Mouse (Mus musculus): Measurements from ENCODE around the gene Utp4. TPM values are rescaled to one million over a fixed set of nuclear protein-coding genes. Genes with fewer than 3 reads are reported as not detected.

Gene Utp4
- 0.25 and 0.27 TPM in 2 replicates for polyA plus RNA-seq (2012)

DNA sequence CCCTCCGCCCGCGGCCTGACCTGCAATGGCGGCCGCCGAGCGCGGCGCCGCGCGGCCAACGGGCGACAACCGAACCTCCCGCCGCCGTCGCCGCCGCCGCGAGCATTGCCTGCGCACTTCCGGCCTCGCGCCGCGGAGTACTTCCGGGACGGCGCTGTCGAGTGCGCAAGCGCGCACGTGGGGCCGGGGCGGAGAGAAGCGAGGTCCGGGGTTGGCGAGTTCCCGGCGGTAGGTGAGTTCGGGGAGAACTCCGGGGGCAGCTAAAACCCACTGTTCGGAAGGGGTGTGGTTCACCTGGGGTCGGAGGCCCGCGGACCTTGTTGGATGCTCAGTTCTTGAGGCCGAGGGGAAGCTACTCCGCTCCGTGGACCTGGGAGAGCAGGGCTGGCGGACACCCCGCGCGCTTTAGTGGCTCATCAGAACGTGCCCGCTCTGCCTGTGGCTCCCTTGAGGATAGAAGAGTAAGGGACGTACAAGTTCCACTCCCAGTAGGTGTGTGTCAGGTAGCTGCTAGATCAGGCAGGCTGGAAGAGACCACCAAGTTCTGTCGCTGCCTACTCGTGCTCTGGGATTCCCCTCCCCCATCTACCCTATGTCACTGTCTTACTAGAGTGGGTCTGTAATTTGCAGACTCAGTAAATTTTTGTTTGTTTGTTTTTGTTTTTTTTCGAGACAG is at the start of gene Utp4:
Gene Utp4 (plus strand): TSS at position 156 of the 676 bp plus-strand sequence.
- no peaks in the 10 kb centered on the region for H3K27me3 ChIP-seq (ENCODE audit: control insufficient read depth)
- H3K9me3 ChIP-seq (ENCODE audit: control insufficient read depth, low read length), result no peaks in the 10 kb centered on the region
- peak within 1 kb of the TSS; percentile 96 for H3K4me3 ChIP-seq (replicated peaks)
- H3K4me1 ChIP-seq (ENCODE audit: control insufficient read depth), result peaks cover 32% of the 10 kb centered on the region
- H3K36me3 ChIP-seq (ENCODE audit: control insufficient read depth), result peaks cover 47% of the 10 kb centered on the region
- TF ChIP-seq TAL1 (IDR thresholded peaks at IDR 0.05; ENCODE audit: low read length) (no peak), GATA1 (IDR thresholded peaks at IDR 0.05; ENCODE audit: low read length) (no peak)

- no peaks in the 10 kb centered on the region for H3K4me1 ChIP-seq (ENCODE audit: control insufficient read depth)
- no peaks in the 10 kb centered on the region for H3K9me3 ChIP-seq (ENCODE audit: control insufficient read depth, low read length)
- no peaks in the 10 kb centered on the region for H3K27me3 ChIP-seq (ENCODE audit: control insufficient read depth)
- no peak overlapping the region for H3K4me3 ChIP-seq (replicated peaks)
- TF ChIP-seq GATA1 (IDR thresholded peaks at IDR 0.05; ENCODE audit: low read length) (no peak), TAL1 (IDR thresholded peaks at IDR 0.05; ENCODE audit: low read length) (no peak)
- H3K36me3 ChIP-seq (ENCODE audit: control insufficient read depth), result no peaks in the 10 kb centered on the region; the same call in 1 of the 2 replicates
Measured at GRCm38 (mm10) chr8:106850034-106850433, 43.4 kb upstream of the Utp4 start.

- no peak overlapping the region for H3K4me3 ChIP-seq (replicated peaks)
Measured at GRCm38 (mm10) chr8:106854534-106855241, 38.7 kb upstream of the Utp4 start.

DNA sequence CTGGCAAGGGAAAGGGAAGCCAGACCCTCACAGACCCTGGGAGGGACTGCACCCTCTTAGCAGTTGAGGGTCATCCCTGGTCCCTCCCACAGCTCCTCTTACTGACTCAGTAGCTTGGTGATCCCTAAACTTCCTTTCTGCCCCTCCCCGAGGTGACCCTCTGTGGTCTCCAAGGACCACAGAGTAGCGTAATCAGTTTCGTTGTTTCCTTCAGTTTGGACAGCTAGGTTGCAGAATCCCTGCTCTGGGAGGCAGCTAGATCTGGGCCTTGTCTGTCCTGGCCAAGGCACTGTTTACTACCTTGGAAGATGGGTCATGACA is 38.2 kb upstream of the Utp4 start:
- H3K27me3 ChIP-seq (ENCODE audit: control insufficient read depth), result no peaks in the 10 kb centered on the region
- H3K4me3 ChIP-seq (replicated peaks), result no peak overlapping the region
- no peaks in the 10 kb centered on the region; the same call in 1 of the 2 replicates for H3K36me3 ChIP-seq (ENCODE audit: control insufficient read depth)
- TF ChIP-seq TAL1 (IDR thresholded peaks at IDR 0.05; ENCODE audit: low read length) (no peak), GATA1 (IDR thresholded peaks at IDR 0.05; ENCODE audit: low read length) (no peak)
- H3K9me3 ChIP-seq (ENCODE audit: control insufficient read depth, low read length), result no peaks in the 10 kb centered on the region
- no peaks in the 10 kb centered on the region for H3K4me1 ChIP-seq (ENCODE audit: control insufficient read depth)

More at GRCm38 (mm10) chr8:106854534-106855241, 38.7 kb upstream of the Utp4 start:
- Histone ChIP-seq H3K4me1 (ENCODE audit: control insufficient read depth) (no peaks in the 10 kb centered on the region), H3K27me3 (ENCODE audit: control insufficient read depth) (no peaks in the 10 kb centered on the region), H3K9me3 (ENCODE audit: control insufficient read depth, low read length) (no peaks in the 10 kb centered on the region), H3K36me3 (ENCODE audit: control insufficient read depth) (no peaks in the 10 kb centered on the region; the same call in 1 of the 2 replicates)
- TF ChIP-seq GATA1 (IDR thresholded peaks at IDR 0.05; ENCODE audit: low read length) (no peak), TAL1 (IDR thresholded peaks at IDR 0.05; ENCODE audit: low read length) (no peak)

GRCm38 (mm10) chr8:106862845-106863244 is 30.6 kb upstream of the Utp4 start:
- H3K4me3 ChIP-seq (replicated peaks), result no peak overlapping the region
- H3K4me1 ChIP-seq (ENCODE audit: control insufficient read depth), result no peaks in the 10 kb centered on the region
- peaks cover 14% of the 10 kb centered on the region for H3K27me3 ChIP-seq (ENCODE audit: control insufficient read depth)
- H3K36me3 ChIP-seq (ENCODE audit: control insufficient read depth), result no peaks in the 10 kb centered on the region
- no peaks in the 10 kb centered on the region for H3K9me3 ChIP-seq (ENCODE audit: control insufficient read depth, low read length)
- TF ChIP-seq TAL1 (IDR thresholded peaks at IDR 0.05; ENCODE audit: low read length), result no peak
- no peak for TF ChIP-seq GATA1 (IDR thresholded peaks at IDR 0.05; ENCODE audit: low read length)

DNA sequence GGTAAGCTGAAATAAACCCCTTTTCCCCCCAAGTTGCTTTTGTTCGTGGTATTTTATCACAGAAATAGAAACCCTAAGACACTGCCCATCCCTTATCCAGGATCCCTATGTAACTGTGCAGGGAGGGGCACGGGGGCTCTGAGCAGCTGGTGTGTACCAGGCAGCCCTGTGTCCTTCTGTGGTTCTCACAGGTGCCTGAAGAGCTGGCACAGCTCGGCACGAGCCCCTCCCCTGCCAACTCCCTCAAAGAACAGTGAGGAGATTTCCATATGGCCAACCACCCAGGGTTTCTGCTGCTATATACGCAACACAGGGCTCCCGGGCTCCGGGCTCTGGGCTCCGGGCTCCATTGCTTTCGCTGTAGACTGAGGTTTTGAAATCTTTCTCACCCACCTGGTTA is 28.1 kb upstream of the Utp4 start:
- Histone ChIP-seq H3K4me3 (replicated peaks) (no peak overlapping the region), H3K9me3 (ENCODE audit: control insufficient read depth, low read length) (no peaks in the 10 kb centered on the region), H3K4me1 (ENCODE audit: control insufficient read depth) (no peaks in the 10 kb centered on the region), H3K36me3 (ENCODE audit: control insufficient read depth) (no peaks in the 10 kb centered on the region), H3K27me3 (ENCODE audit: control insufficient read depth) (peaks cover 39% of the 10 kb centered on the region)
- no peak for TF ChIP-seq TAL1 (IDR thresholded peaks at IDR 0.05; ENCODE audit: low read length)

- H3K4me3 ChIP-seq (replicated peaks), result peak within 1 kb of the TSS; percentile 14
- peaks cover 78% of the 10 kb centered on the region for H3K27me3 ChIP-seq (ENCODE audit: control insufficient read depth)
- H3K9me3 ChIP-seq (ENCODE audit: control insufficient read depth, low read length), result peaks cover 4% of the 10 kb centered on the region; the same call in 1 of the 2 replicates
Measured at GRCm38 (mm10) chr8:106870051-106870450, 23.4 kb upstream of the Utp4 start, which contains the start of gene Has3. Gene Has3 (plus strand): TSS chr8:106870242.

DNA sequence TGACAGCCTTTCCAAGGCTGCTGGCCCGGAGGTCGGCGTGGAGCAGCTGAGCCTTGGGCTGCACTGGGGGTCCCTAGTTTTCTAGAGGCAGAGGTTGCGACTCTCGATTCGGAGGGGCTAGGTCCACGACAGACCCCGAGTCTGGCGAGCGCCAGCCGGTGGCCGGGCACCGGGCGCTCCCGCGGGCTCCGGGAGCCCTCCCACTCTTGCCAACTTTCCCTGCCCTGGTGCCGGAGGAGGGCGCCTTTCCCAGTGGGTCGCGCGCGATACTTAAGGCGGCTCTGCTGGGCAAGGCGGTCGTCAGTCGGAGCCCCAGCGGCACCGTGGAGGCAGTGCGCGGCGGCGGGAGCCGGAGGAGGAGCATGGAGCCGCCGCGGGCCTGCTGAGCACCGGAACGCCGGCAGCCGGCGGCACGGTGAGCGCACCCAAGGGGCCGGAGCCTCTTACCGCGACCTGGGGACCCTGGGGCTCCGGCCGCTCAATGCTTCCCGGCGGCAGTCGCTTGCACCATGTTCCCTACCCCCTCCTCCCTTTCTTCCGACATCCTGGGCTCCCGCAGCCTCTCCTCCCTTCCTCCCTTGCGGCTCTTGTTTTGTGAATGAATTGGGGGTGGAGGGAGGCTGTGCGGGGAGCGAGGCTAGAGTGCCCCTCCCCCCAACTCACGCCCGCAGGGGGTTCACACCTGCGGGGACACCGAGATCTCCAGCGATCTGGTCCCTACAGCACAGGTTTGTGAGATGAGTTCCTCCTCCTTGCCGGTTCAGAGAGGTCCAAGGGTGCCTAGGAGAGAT is 22.7 kb upstream of the Utp4 start:
- H3K27me3 ChIP-seq (ENCODE audit: control insufficient read depth), result peaks cover 78% of the 10 kb centered on the region
- TF ChIP-seq GATA1 (IDR thresholded peaks at IDR 0.05; ENCODE audit: low read length) (no peak), TAL1 (IDR thresholded peaks at IDR 0.05; ENCODE audit: low read length) (no peak)
- H3K4me3 ChIP-seq (replicated peaks), result peak overlapping the region; percentile 14
- H3K9me3 ChIP-seq (ENCODE audit: control insufficient read depth, low read length), result peaks cover 4% of the 10 kb centered on the region; the same call in 1 of the 2 replicates
- H3K36me3 ChIP-seq (ENCODE audit: control insufficient read depth), result peaks cover 9% of the 10 kb centered on the region
- H3K4me1 ChIP-seq (ENCODE audit: control insufficient read depth), result no peaks in the 10 kb centered on the region

More at GRCm38 (mm10) chr8:106870051-106870450, 23.4 kb upstream of the Utp4 start, which contains the start of gene Has3:
- Histone ChIP-seq H3K4me1 (ENCODE audit: control insufficient read depth) (no peaks in the 10 kb centered on the region), H3K36me3 (ENCODE audit: control insufficient read depth) (peaks cover 9% of the 10 kb centered on the region)
- TF ChIP-seq TAL1 (IDR thresholded peaks at IDR 0.05; ENCODE audit: low read length) (no peak), GATA1 (IDR thresholded peaks at IDR 0.05; ENCODE audit: low read length) (no peak)

Measured in erythroblast, embryonic 14.5 days (primary cell).